Mouse (Mus musculus) stomach, embryonic 14.5 days (tissue): ENCODE results near the gene I0C0044D17Rik. TPM values are rescaled to one million over a fixed set of nuclear protein-coding genes. Genes with fewer than 3 reads are reported as not detected.

Experiments
- ATAC-seq: fragments of 200-750 bp; cut with Nextera tagmentation; 2 replicates; pipeline ENCODE4 v1.8.0; 2017; ENCODE audit warnings: low read depth, moderate TSS enrichment; ENCODE audit not compliant: insufficient number of reproducible peaks, insufficient read depth, low FRiP score
- H3K27ac ChIP-seq: fragments of 300-500 bp; sonication (generic); 2 replicates; pipeline ENCODE4 v1.5.1; 2014; ENCODE audit warnings: mild to moderate bottlenecking, low read length, moderate library complexity, mixed read lengths
- H3K27me3 ChIP-seq: fragments of 300-500 bp; sonication (generic); 2 replicates; pipeline ENCODE4 v1.6.1; 2014; ENCODE audit warnings: low read length, control low read depth, mixed read lengths; ENCODE audit not compliant: control insufficient read depth, insufficient read depth
- H3K36me3 ChIP-seq: fragments of 300-500 bp; sonication (generic); 2 replicates; pipeline ENCODE4 v1.6.1; 2014; ENCODE audit warnings: mild to moderate bottlenecking, control low read depth, low read length, moderate library complexity, mixed read lengths; ENCODE audit not compliant: control insufficient read depth, insufficient read depth
- H3K4me1 ChIP-seq: fragments of 300-500 bp; sonication (generic); 2 replicates; pipeline ENCODE4 v1.6.1; 2014; ENCODE audit warnings: low read length, control low read depth, mixed read lengths; ENCODE audit not compliant: control insufficient read depth, insufficient read depth
- H3K4me2 ChIP-seq: fragments of 300-500 bp; sonication (generic); replicated peaks from 2 replicates; pipeline ENCODE4 v1.6.1; 2014; ENCODE audit warnings: low read depth, low read length, control low read depth
- H3K4me3 ChIP-seq: fragments of 300-500 bp; sonication (generic); 2 replicates; pipeline ENCODE4 v1.5.1; 2014; ENCODE audit warnings: low read depth, low read length, control low read depth
- H3K9ac ChIP-seq: fragments of 300-500 bp; sonication (generic); replicated peaks from 2 replicates; pipeline ENCODE4 v1.6.1; 2014; ENCODE audit warnings: low read depth, mild to moderate bottlenecking, control low read depth, low read length, moderate library complexity, mixed read lengths
- H3K9me3 ChIP-seq: fragments of 300-500 bp; sonication (generic); 2 replicates; pipeline ENCODE4 v1.6.1; 2016; ENCODE audit warnings: low read depth, low read length, control low read depth; ENCODE audit not compliant: control insufficient read depth
- WGBS: fragments of 180-500 bp; shearing (Covaris S2); extraction: QIAGEN DNeasy Blood & Tissue Kit; methylation state at CpG from one replicate; pipeline ENCODE4 v1.1.7; 2014; 5-methylcytosine and 5-hydroxymethylcytosine counted together
- polyA plus RNA-seq: library from polyadenylated mRNA; unstranded; fragments of >200 nt; fragmentation: Nextera tagmentation; extraction: Ambion mirVana; gene quantifications from 2 replicates; pipeline ENCODE4 v1.2.1, GENCODE M21; 2014

I0C0044D17Rik gene
- polyA plus RNA-seq, 1 experiment from 2014 or later, result not detected

- 0 out of 2 replicates have a peak, but pooled peaks cover 4% of the 10 kb centered on the region for H3K4me1 ChIP-seq
- H3K4me2 ChIP-seq, result no peak overlapping the region
- no peaks in the 10 kb centered on the region for H3K36me3 ChIP-seq
- H3K9me3 ChIP-seq, result no peaks in the 10 kb centered on the region
- H3K4me3 ChIP-seq, result no peak overlapping the region
- no peak overlapping the region for H3K9ac ChIP-seq
- WGBS, result 88% methylated on average over 4 of the region's 4 CpGs
- ATAC-seq, result no peak
- H3K27me3 ChIP-seq, result no peaks in the 10 kb centered on the region
- H3K27ac ChIP-seq, result no peak overlapping the region
Measured at GRCm38 (mm10) chr4:98838913-98839312, 15.3 kb upstream of the I0C0044D17Rik start.

DNA sequence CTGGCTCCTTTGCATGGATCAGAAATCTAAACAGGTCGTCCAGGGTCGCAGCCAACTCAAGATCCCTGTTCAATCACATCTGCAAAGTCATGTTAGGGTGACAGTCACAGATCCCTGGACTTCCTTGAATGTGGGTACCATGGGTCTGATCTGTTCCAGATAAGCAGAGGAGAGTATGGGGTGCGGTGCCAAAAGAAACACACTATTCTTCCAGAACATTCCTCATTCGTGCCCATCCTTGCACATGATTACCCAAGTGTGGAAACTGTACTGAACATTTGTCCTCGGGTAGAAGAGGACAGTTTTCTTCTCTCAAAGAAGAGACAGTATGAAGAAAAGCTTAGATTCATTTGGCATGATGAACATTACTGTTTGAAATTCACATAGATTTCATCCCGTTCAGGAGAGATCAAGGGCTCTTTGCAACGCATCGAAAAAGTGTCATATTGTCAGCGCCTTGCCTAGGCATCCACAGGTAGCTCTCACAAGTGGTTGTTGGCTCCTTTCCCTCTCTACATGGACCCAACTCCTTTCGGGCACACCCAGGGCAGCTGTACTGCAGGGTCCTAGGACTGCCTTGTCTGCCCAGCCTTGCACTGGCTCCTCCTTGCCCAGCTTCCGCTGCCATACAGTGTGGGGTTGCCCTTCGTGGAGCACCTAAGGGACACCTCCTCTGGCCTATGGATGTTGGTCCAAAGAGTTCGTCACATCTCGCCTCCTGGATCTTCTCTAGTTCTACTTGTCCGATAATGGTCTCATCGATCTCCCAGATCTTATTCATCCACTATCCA is 14.3 kb upstream of the I0C0044D17Rik start:
- no peak for ATAC-seq
- Histone ChIP-seq H3K9ac (no peak overlapping the region), H3K36me3 (no peaks in the 10 kb centered on the region), H3K4me1 (0 out of 2 replicates have a peak, but pooled peaks cover 4% of the 10 kb centered on the region), H3K4me3 (no peak overlapping the region), H3K27ac (no peak overlapping the region), H3K9me3 (no peaks in the 10 kb centered on the region), H3K27me3 (no peaks in the 10 kb centered on the region), H3K4me2 (no peak overlapping the region)
- 93% methylated on average over 16 of the region's 16 CpGs for WGBS

GRCm38 (mm10) chr4:98836519-98836918 is 12.9 kb upstream of the I0C0044D17Rik start:
- Histone ChIP-seq H3K9ac (no peak overlapping the region), H3K4me3 (no peak overlapping the region), H3K27ac (no peak overlapping the region), H3K9me3 (no peaks in the 10 kb centered on the region), H3K36me3 (no peaks in the 10 kb centered on the region), H3K4me2 (no peak overlapping the region), H3K27me3 (no peaks in the 10 kb centered on the region), H3K4me1 (0 out of 2 replicates have a peak, but pooled peaks cover 4% of the 10 kb centered on the region)
- no peak for ATAC-seq
- WGBS, result 32% methylated on average over 5 of the region's 5 CpGs

- H3K9me3 ChIP-seq, result no peaks in the 10 kb centered on the region
- no peak overlapping the region for H3K27ac ChIP-seq
- no peaks in the 10 kb centered on the region for H3K27me3 ChIP-seq
- H3K4me2 ChIP-seq, result no peak overlapping the region
- no peak overlapping the region for H3K9ac ChIP-seq
- 39% methylated on average over 4 of the region's 4 CpGs for WGBS
- 0 out of 2 replicates have a peak, but pooled peaks cover 4% of the 10 kb centered on the region for H3K4me1 ChIP-seq
- no peak for ATAC-seq
- H3K4me3 ChIP-seq, result no peak overlapping the region
- no peaks in the 10 kb centered on the region for H3K36me3 ChIP-seq
Measured at GRCm38 (mm10) chr4:98834782-98835181, 11.1 kb upstream of the I0C0044D17Rik start.

DNA sequence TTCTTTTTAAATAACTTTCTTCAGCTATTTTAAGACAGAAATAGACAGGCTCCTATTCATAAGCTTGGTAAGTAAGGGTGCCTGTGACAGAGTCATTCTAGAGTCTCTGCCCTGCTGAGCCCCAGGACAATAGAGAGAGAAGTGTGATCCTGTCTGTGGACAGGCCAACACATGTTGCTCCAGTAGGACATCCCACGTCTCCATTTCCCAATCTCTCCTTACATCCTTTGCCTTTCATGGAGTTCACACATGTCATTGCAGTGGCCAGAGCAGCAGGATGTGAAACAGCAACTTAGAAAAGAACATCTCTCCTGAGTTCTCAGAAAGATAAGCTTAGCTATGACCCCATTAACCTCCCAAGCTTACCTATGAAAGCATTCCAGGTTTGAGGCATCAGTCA is 8.1 kb upstream of the I0C0044D17Rik start:
- no peak overlapping the region for H3K9ac ChIP-seq
- H3K36me3 ChIP-seq, result no peaks in the 10 kb centered on the region
- H3K27ac ChIP-seq, result no peak overlapping the region
- WGBS, result 34% methylated on average over 1 of the region's 1 CpGs
- no peak for ATAC-seq
- H3K4me3 ChIP-seq, result no peak overlapping the region
- no peaks in the 10 kb centered on the region for H3K9me3 ChIP-seq
- no peak overlapping the region for H3K4me2 ChIP-seq
- no peaks in the 10 kb centered on the region for H3K27me3 ChIP-seq
- 0 out of 2 replicates have a peak, but pooled peaks cover 4% of the 10 kb centered on the region for H3K4me1 ChIP-seq

GRCm38 (mm10) chr4:98826701-98827100 is 3.1 kb upstream of the I0C0044D17Rik start:
- Histone ChIP-seq H3K36me3 (no peaks in the 10 kb centered on the region), H3K4me2 (no peak overlapping the region), H3K27me3 (no peaks in the 10 kb centered on the region), H3K9ac (no peak overlapping the region), H3K4me3 (no peak overlapping the region), H3K9me3 (no peaks in the 10 kb centered on the region), H3K27ac (no peak overlapping the region), H3K4me1 (no peaks in the 10 kb centered on the region)
- WGBS, result 31% methylated on average over 3 of the region's 3 CpGs
- no peak for ATAC-seq

DNA sequence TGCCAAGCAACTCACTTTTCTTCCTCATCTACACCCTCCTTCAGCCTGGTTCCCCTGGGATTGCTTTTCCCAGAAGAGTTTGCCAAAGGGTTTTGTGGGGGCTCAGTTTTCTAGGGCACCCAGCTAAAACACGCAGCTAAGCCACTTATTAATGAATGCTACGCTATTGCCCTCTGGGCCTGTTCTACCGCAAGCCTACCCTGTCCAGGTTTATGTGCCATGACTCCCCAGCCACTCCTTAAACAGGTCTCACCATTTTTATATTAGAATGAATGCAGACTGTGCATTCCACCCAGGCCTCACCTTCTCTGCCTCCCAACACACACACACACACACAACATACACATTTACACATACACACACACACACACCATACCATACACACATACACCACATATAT is 593 bp downstream of the I0C0044D17Rik start:
- no peak for ATAC-seq
- 79% methylated on average over 3 of the region's 3 CpGs for WGBS
- Histone ChIP-seq H3K27me3 (no peaks in the 10 kb centered on the region), H3K9me3 (no peaks in the 10 kb centered on the region), H3K4me2 (no peak overlapping the region), H3K36me3 (no peaks in the 10 kb centered on the region), H3K4me1 (peaks cover 4% of the 10 kb centered on the region; the same call in 1 of the 2 replicates), H3K4me3 (no peak overlapping the region), H3K9ac (no peak overlapping the region), H3K27ac (no peak overlapping the region)

DNA sequence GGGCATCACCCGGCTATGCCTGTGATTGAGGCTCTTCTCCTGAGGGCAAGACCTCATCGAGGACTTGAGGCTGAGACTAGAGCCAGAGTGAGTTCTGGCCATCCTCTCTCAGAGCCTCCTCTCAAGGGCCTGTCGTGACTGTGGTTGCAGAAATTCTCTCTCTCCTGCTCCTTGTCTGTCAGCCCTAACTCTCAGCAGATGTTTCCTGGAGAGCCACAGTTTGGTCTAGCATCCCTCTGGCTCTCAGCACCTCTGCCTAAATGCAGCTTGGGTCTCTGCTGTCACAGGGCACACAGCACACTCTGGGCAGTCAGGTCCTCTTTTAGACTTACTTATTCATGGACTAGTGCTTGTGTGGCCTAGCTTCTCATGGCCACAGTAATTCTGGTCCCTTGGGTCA is 1.2 kb downstream of the I0C0044D17Rik start:
- ATAC-seq, result no peak
- no peak overlapping the region for H3K4me3 ChIP-seq
- 66% methylated on average over 3 of the region's 3 CpGs for WGBS

More for the DNA sequence above, 1.2 kb downstream of the I0C0044D17Rik start:
- no peak overlapping the region for H3K4me2 ChIP-seq
- peaks cover 5% of the 10 kb centered on the region; the same call in 1 of the 2 replicates for H3K4me1 ChIP-seq
- no peaks in the 10 kb centered on the region for H3K27me3 ChIP-seq
- no peaks in the 10 kb centered on the region for H3K9me3 ChIP-seq
- H3K9ac ChIP-seq, result no peak overlapping the region
- H3K27ac ChIP-seq, result no peak overlapping the region
- no peaks in the 10 kb centered on the region for H3K36me3 ChIP-seq
